Mouse (Mus musculus) liver, embryonic 16.5 days (tissue): ENCODE measurements around the gene Memo1. TPM values are rescaled to one million over a fixed set of nuclear protein-coding genes. Genes with fewer than 3 reads are reported as not detected.
"Not testable (repeated sequence)": the region's sequence is repeated elsewhere in the genome, so short reads cannot be mapped to it uniquely, and the experiment has no call there.

Source experiments
- ATAC-seq: fragments of 200-750 bp; cut with Nextera tagmentation; 2 replicates; pipeline ENCODE4 v1.8.0; 2017; ENCODE audit warnings: low read depth, mild to moderate bottlenecking, moderate number of reproducible peaks, moderate library complexity
- H3K27ac ChIP-seq: fragments of 300-500 bp; sonication (generic); 2 replicates; pipeline ENCODE4 v1.5.1; 2014; ENCODE audit warnings: mild to moderate bottlenecking, low read length
- H3K27me3 ChIP-seq: fragments of 300-500 bp; sonication (generic); 2 replicates; pipeline ENCODE4 v1.6.1; 2014; ENCODE audit warnings: low read depth, low read length, mixed read lengths; ENCODE audit not compliant: control insufficient read depth, insufficient read depth
- H3K36me3 ChIP-seq: fragments of 300-500 bp; sonication (generic); 2 replicates; pipeline ENCODE4 v1.6.1; 2014; ENCODE audit warnings: mild to moderate bottlenecking; ENCODE audit not compliant: control insufficient read depth, insufficient read depth
- H3K4me1 ChIP-seq: fragments of 300-500 bp; sonication (generic); 2 replicates; pipeline ENCODE4 v1.6.1; 2014; ENCODE audit warnings: low read depth, low read length, mixed read lengths; ENCODE audit not compliant: control insufficient read depth
- H3K4me2 ChIP-seq: fragments of 300-500 bp; sonication (generic); 2 replicates; pipeline ENCODE4 v1.6.1; 2014; ENCODE audit warnings: low read depth, low read length, mixed read lengths
- H3K4me3 ChIP-seq: fragments of 300-500 bp; sonication (generic); 2 replicates; pipeline ENCODE4 v1.5.1; 2014; ENCODE audit warnings: low read depth, mild to moderate bottlenecking, low read length
- H3K9ac ChIP-seq: fragments of 300-500 bp; sonication (generic); 2 replicates; pipeline ENCODE4 v1.6.1; 2014; ENCODE audit warnings: low read depth, low read length
- H3K9me3 ChIP-seq: fragments of 300-500 bp; sonication (generic); replicated peaks from 2 replicates; pipeline ENCODE4 v1.6.1; 2016; ENCODE audit warnings: low read length; ENCODE audit not compliant: control insufficient read depth
- WGBS: fragments of 180-500 bp; shearing (Covaris S2); extraction: QIAGEN DNeasy Blood & Tissue Kit; methylation state at CpG from one replicate; pipeline ENCODE4 v1.1.7; 2014; ENCODE audit not compliant: insufficient replicate concordance; 5-methylcytosine and 5-hydroxymethylcytosine counted together
- polyA plus RNA-seq: library from polyadenylated mRNA; unstranded; fragments of >200 nt; fragmentation: Nextera tagmentation; extraction: Ambion mirVana; gene quantifications from 2 replicates; pipeline ENCODE4 v1.2.1, GENCODE M21; 2015

The Memo1 gene
- polyA plus RNA-seq, 1 experiment from 2014 or later: 82.5 TPM

DNA sequence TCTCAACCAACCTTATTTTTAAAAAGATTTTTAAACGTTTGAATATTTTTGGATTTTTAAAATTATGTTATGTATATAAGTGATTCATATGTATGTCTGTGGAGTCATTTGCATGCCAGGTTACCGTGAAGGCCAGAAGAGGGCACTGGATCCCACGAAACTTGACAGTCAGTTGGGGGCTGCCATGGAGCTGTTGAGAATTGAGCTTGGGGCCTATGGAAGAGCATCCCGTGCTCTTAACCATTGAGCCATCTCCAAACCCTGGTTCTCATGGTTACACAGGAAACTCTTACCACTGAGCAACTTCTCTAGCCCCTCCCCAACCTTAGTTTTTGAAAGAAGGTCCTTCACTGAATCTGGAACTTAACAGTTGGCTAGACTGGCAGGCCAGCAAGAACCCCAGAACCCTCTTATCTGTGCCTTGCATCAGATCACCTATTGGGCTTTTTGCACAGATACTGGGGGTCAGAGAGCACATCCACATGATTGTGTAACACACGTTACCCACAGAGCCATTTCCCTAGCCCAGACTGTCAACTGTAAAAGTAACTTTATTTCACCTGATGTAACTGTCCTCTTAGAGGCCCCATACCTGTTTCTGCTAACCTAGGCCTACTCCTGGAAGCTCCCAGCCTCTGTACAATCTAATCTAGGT lies 27.2 kb upstream of the Memo1 start:
- no peaks in the 10 kb centered on the region for H3K27me3 ChIP-seq
- H3K4me3 ChIP-seq: no peak overlapping the region
- no peak overlapping the region for H3K9ac ChIP-seq
- no peaks in the 10 kb centered on the region for H3K9me3 ChIP-seq
- H3K4me1 ChIP-seq: no peaks in the 10 kb centered on the region
- peak; percentile 35 for ATAC-seq
- no peaks in the 10 kb centered on the region for H3K36me3 ChIP-seq
- H3K4me2 ChIP-seq: no peak overlapping the region
- WGBS: 31% methylated on average over 5 of the region's 5 CpGs
- H3K27ac ChIP-seq: no peak overlapping the region

GRCm38 (mm10) chr17:74318721-74319120 lies 23.4 kb upstream of the Memo1 start:
- ATAC-seq: no peak
- 93% methylated on average over 6 of the region's 6 CpGs for WGBS
- no peaks in the 10 kb centered on the region for H3K36me3 ChIP-seq
- H3K9me3 ChIP-seq: no peaks in the 10 kb centered on the region
- H3K4me3 ChIP-seq: no peak overlapping the region
- no peak overlapping the region for H3K4me2 ChIP-seq
- no peak overlapping the region for H3K9ac ChIP-seq
- H3K27me3 ChIP-seq: no peaks in the 10 kb centered on the region
- peaks cover 19% of the 10 kb centered on the region for H3K4me1 ChIP-seq
- no peak overlapping the region for H3K27ac ChIP-seq

DNA sequence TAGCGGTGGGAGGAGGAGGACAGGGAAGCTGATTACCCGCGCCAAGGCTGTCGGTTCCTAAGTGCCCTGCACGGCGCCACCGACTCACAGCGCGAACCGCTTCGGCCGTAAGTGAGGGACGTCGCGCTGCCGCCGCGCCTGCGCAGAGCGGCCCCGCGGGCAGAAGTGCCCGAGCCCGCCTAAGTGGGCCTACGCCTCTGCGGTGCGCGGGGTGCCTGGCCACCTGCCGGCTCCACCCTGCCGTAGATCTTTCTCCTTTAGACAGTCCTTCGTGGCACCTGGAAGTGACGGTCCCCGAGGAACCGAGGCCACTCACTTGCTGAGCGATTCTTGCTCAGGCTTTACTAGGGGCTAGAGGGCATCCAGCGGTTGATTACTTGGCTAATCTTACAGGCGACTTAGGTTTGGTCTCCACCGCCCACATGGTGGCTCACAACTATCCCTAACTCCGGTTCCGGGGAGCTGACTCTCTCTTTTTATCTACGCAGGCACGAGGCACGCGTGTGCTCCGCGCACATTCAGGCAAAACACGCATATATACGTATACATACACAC lies 21.1 kb upstream of the Memo1 start:
- Histone ChIP-seq H3K9me3 (no peaks in the 10 kb centered on the region), H3K36me3 (no peaks in the 10 kb centered on the region; the same call in 1 of the 2 replicates), H3K4me1 (peaks cover 19% of the 10 kb centered on the region), H3K4me2 (peak overlapping the region; percentile 91), H3K27me3 (no peaks in the 10 kb centered on the region), H3K4me3 (peak overlapping the region; percentile 90), H3K9ac (peak overlapping the region; percentile 90), H3K27ac (peak overlapping the region; percentile 95)
- peak; percentile 96 for ATAC-seq
- WGBS: under 1% methylated on average over 48 of the region's 48 CpGs

DNA sequence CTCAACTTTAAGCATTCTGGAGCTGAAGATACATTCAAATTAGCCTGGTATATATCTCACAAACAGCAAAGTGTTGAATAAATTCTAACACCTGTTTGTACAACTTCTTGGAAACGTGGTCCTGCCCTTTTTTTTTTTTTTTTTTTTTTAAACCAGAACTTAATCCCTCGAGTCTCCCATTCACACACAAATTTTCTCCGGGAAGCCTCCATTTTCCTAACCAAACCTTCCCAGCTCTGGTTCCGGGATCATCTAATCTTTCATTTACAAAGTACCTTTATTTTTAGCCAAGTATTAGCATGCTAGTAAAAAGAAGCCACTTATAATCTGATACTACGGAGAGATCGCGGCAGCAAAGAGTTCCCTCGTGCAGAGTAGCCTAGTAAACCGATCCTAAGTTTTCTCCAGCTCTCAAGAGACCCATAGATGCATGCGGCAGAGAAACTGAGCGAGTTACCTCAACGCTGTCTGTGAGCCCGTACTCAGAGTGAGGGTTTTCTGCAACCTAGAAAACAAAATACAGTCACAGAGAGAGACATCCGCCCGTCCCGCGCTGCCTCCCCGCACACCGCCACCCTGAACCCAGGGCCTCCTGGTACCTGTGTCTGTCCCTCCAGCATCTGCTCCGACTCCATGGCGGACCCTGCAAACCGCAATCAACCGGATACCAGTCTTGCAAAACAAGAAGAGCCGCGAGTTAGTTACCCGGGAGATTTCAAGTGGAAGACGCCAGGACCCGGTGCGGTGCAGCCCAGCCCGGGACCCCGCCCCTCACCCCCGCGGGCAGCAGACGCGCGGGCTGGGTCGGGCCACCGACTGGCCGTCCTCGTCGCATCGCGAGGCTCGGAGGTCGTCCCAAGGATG lies 20.4 kb upstream of the Memo1 start:
- Histone ChIP-seq H3K4me3 (peak overlapping the region; percentile 90), H3K36me3 (no peaks in the 10 kb centered on the region; the same call in 1 of the 2 replicates), H3K27ac (peak overlapping the region; percentile 95), H3K4me1 (peaks cover 19% of the 10 kb centered on the region), H3K27me3 (no peaks in the 10 kb centered on the region), H3K9ac (peak overlapping the region; percentile 90), H3K9me3 (no peaks in the 10 kb centered on the region), H3K4me2 (peak overlapping the region; percentile 91)
- peak; percentile 73 for ATAC-seq
- under 1% methylated on average over 45 of the region's 45 CpGs for WGBS

- WGBS: 70% methylated on average over 1 of the region's 1 CpGs
- Histone ChIP-seq H3K27ac (no peak overlapping the region), H3K9ac (no peak overlapping the region), H3K4me1 (peaks cover 11% of the 10 kb centered on the region), H3K4me3 (no peak overlapping the region), H3K4me2 (no peak overlapping the region), H3K9me3 (no peaks in the 10 kb centered on the region), H3K36me3 (peaks cover 26% of the 10 kb centered on the region), H3K27me3 (no peaks in the 10 kb centered on the region)
- ATAC-seq: no peak
Observed at GRCm38 (mm10) chr17:74306021-74306420, 10.7 kb upstream of the Memo1 start.

DNA sequence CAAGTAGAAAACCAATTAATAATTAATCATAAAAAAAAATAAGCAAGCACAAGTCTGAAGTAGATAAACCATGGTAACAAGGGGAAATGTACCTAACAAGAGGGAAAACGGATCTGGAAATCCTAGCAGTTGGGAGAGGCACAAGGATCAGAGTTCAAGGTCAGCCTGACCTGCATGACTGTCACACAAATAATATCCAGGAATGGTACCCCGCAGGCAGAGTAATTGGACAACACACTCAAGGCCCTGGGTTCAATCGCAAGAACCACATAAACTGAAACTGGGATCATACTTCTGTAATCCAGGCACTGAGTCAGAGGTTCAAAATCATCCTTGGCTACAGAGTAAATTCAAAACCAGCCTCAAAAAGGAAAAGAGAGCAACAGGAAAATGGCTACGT lies 10.3 kb upstream of the Memo1 start:
- no peak for ATAC-seq
- Histone ChIP-seq H3K27me3 (no peaks in the 10 kb centered on the region), H3K4me1 (peaks cover 11% of the 10 kb centered on the region), H3K4me3 (no peak overlapping the region), H3K27ac (no peak overlapping the region), H3K36me3 (peaks cover 26% of the 10 kb centered on the region), H3K4me2 (no peak overlapping the region), H3K9ac (no peak overlapping the region), H3K9me3 (no peaks in the 10 kb centered on the region)
- WGBS: 84% methylated on average over 4 of the region's 4 CpGs

DNA sequence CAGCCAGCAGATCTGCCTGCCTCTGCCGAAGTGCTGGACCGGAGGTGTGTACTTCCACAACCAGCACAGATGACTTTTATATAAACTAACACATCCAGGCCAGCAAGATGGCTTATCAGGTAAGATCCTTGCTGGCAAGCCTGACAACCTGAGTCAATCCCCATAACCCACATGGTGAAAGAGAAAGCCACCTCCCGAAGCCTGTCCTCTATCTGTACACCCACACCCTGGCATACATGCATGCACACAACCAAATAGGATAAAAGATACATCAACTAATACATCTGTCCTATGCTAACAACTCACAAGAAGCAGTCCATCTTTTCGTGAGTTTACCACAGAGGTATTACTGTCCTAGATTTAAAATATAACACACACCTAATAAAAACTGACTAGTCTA lies 8.7 kb upstream of the Memo1 start:
- Histone ChIP-seq H3K4me3 (no peak overlapping the region), H3K9me3 (no peaks in the 10 kb centered on the region), H3K4me1 (peaks cover 11% of the 10 kb centered on the region), H3K36me3 (peaks cover 30% of the 10 kb centered on the region), H3K27me3 (no peaks in the 10 kb centered on the region), H3K27ac (peak overlapping the region; percentile 77), H3K4me2 (peak overlapping the region; percentile 33), H3K9ac (peak overlapping the region; percentile 4; the same call in 1 of the 2 replicates)
- ATAC-seq: peak; percentile 95
- 37% methylated on average over 4 of the region's 4 CpGs for WGBS

GRCm38 (mm10) chr17:74300089-74300488 lies 4.8 kb upstream of the Memo1 start:
- H3K4me2 ChIP-seq: no peak overlapping the region
- no peak for ATAC-seq
- 78% methylated on average over 5 of the region's 5 CpGs for WGBS

DNA sequence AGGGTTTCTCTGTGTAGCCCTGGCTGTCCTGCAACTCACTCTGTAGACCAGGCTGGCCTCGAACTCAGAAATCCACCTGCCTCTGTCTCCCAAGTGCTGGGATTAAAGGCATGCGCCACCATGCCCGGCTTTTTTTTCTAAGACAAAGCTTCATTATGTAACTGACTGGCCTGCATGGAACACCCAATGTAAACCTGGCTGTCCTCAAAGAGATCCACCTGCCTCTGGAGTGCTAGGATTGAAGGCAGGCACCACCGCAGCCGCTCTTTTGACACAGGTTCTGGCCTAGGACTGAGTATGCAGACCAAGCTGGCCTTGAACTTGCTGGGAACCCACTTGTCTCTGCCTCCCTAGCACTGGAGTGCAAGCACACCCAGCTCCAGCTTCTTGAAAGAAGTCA lies 1.7 kb upstream of the Memo1 start:
- not testable (repeated sequence) for H3K36me3 ChIP-seq, H3K4me3 ChIP-seq, ATAC-seq, H3K4me2 ChIP-seq, H3K9ac ChIP-seq, H3K27me3 ChIP-seq, H3K27ac ChIP-seq, H3K4me1 ChIP-seq, H3K9me3 ChIP-seq
- 86% methylated on average over 5 of the region's 5 CpGs for WGBS

More at GRCm38 (mm10) chr17:74300089-74300488, 4.8 kb upstream of the Memo1 start:
- no peaks in the 10 kb centered on the region for H3K27me3 ChIP-seq
- H3K4me3 ChIP-seq: no peak overlapping the region
- no peak overlapping the region for H3K27ac ChIP-seq
- no peaks in the 10 kb centered on the region for H3K9me3 ChIP-seq
- H3K4me1 ChIP-seq: peaks cover 17% of the 10 kb centered on the region
- no peak overlapping the region for H3K9ac ChIP-seq
- peaks cover 10% of the 10 kb centered on the region for H3K36me3 ChIP-seq
